Mouse (Mus musculus) stomach, postnatal 0 days (tissue): Measurements from ENCODE around the gene Tacc3.

Source experiments
- CTCF ChIP-seq: IDR thresholded peaks from 2 replicates; pipeline ENCODE4 v1.5.1; 2016; ENCODE audit warnings: antibody characterized with exemption, low read depth, mild to moderate bottlenecking, moderate library complexity
- EP300 ChIP-seq: optimal IDR thresholded peaks from 2 replicates; pipeline ENCODE3; 2016; ENCODE audit warnings: antibody characterized with exemption

- TF ChIP-seq CTCF (peak; percentile 84), EP300 (no peak)
Measured at GRCm38 (mm10) chr5:33683897-33684652, 26.1 kb downstream of the Tacc3 start.
